Mouse (Mus musculus): ENCODE measurements at regions not wholly inside any gene's neighbourhood (a gene's known extent, or its start where the extent isn't known, plus 50 kb on each side); places are given as distances from the start of the nearest gene placed in this dataset.

GRCm38 (mm10) chr17:79282771-79283170 lies 72.1 kb downstream of the Cdc42ep3 start:
- DNase-seq, result no peak

- no peak for DNase-seq
Observed at GRCm38 (mm10) chr17:79273551-79273950, 81.3 kb downstream of the Cdc42ep3 start.

- DNase-seq, result no peak
Observed at GRCm38 (mm10) chr17:79259691-79260090, 95.2 kb downstream of the Cdc42ep3 start.

- no peak for DNase-seq
Observed at GRCm38 (mm10) chr17:79246962-79247902, 107.7 kb downstream of the Cdc42ep3 start.

- no peak for DNase-seq
Observed at GRCm38 (mm10) chr17:79244121-79244520, 110.8 kb downstream of the Cdc42ep3 start.

GRCm38 (mm10) chr17:79243426-79243825 lies 111.5 kb downstream of the Cdc42ep3 start:
- no peak for DNase-seq

GRCm38 (mm10) chr17:79241489-79241888 lies 113.4 kb downstream of the Cdc42ep3 start:
- DNase-seq, result no peak

- DNase-seq, result no peak
Observed at GRCm38 (mm10) chr17:79236244-79236781, 118.6 kb downstream of the Cdc42ep3 start.

GRCm38 (mm10) chr17:79230653-79231489 lies 124.0 kb downstream of the Cdc42ep3 start:
- DNase-seq, result no peak

- DNase-seq, result peak; percentile 11
Observed at GRCm38 (mm10) chr17:79206563-79206962, 148.3 kb downstream of the Cdc42ep3 start.

- DNase-seq, result no peak
Observed at GRCm38 (mm10) chr17:79206111-79206510, 148.8 kb downstream of the Cdc42ep3 start.

GRCm38 (mm10) chr17:79199814-79200491 lies 148.2 kb downstream of the Qpct start:
- DNase-seq, result no peak

- DNase-seq, result no peak
Observed at GRCm38 (mm10) chr17:79191871-79192373, 140.2 kb downstream of the Qpct start.

GRCm38 (mm10) chr17:79188282-79188681 lies 136.6 kb downstream of the Qpct start:
- DNase-seq, result no peak

- no peak for DNase-seq
Observed at GRCm38 (mm10) chr17:79180277-79181130, 128.8 kb downstream of the Qpct start.

GRCm38 (mm10) chr17:79177259-79177658 lies 125.6 kb downstream of the Qpct start:
- no peak for DNase-seq

GRCm38 (mm10) chr17:79176356-79176755 lies 124.7 kb downstream of the Qpct start:
- DNase-seq, result no peak

- DNase-seq, result no peak
Observed at GRCm38 (mm10) chr17:79175381-79175780, 123.7 kb downstream of the Qpct start.

- no peak for DNase-seq
Observed at GRCm38 (mm10) chr17:79172328-79172727, 120.6 kb downstream of the Qpct start.

GRCm38 (mm10) chr17:79170690-79171089 lies 119.0 kb downstream of the Qpct start:
- DNase-seq, result no peak

GRCm38 (mm10) chr17:79167198-79167597 lies 115.5 kb downstream of the Qpct start:
- DNase-seq, result no peak

Measured in thymus, postnatal 14 days (tissue).